7 mouse cellular contexts compared by ENCODE assay signal in the genomic region with DNA sequence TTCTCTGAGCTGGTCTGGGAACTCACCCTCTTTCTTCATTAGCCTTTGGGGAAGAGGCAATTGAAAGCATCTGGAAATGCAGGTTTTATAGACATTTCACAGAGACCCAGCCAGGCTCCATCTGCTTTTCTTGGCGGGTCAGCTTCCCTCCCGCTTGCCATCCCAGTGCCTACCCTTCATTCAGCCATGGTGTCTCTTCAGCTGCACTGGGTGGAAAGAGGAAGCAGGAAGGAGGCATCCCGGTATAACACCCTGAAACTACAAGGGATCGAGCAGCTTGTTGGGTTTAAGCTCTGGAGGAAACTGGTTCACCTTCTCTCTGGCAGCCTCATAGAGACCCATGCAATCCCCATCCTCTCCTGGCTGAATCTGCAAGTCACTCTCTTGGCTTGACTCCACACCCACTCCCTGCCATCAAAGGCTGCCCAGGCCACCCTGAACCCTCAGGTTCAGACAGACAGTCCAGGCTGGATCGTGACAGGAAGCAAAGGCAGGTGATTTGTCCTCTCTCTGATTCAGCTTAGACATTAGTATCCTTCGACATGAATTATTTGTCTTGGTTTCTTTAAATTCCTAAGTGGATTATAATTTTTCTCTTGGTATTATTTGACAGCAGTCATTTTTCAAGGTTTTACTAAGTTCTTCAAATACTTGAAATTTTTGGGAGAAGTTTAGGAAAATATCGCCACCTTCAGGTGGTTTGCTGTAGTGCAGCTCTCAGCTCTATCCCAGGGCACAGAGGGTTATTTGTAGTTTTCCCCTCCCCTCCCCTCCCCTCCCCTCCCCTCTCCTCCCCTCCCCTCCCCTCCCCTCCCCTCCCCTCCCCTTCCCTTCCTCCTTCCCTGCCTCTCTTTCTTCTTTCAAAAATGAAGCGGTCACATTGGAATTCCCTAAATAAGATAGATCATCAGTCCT.
A peak's percentile ranks its signal among the peaks of the same experiment; 100 is the strongest.
DNase-seq lines count a peak whose midpoint lies in the region; ATAC-seq and TF ChIP-seq lines count a peak whose summit lies in the region.

No protein-coding gene starts in this region.

- no peaks in the 10 kb centered on the region for H3K27me3 ChIP-seq in intestine, embryonic 15.5 days (replicated peaks)
- H3K27me3 ChIP-seq in limb, embryonic 14.5 days (ENCODE audit: control insufficient read depth, insufficient read depth, low read length), result no peaks in the 10 kb centered on the region
- H3K27me3 ChIP-seq in neural tube, embryonic 15.5 days (replicated peaks), result no peaks in the 10 kb centered on the region

- in situ Hi-C loops in ES-E14 (cut with MboI; ENCODE audit: low sequenced_read_pairs in 2 of 2, unreplicated experiment in 2 of 2), result no loop called here

- peak; percentile 37 to 47 for DNase-seq in B cell, adult 2 months
- peak; percentile 45 for DNase-seq in ES-E14 (ENCODE audit: low read depth, low spot score)
- peak; percentile 55 for DNase-seq in cerebellum, adult 9-11 months
- DNase-seq in forelimb bud, embryonic 11.5 days (ENCODE audit: low read depth, low spot score), result peak; percentile 84
- peak; percentile 83 for DNase-seq in limb, embryonic 14.5 days (ENCODE audit: low spot score)

- no peak overlapping the region for H3K27ac ChIP-seq in ES-E14 (ENCODE audit: insufficient read depth, low read depth, low read length, poor library complexity, severe bottlenecking)
- peak overlapping the region; percentile 41; the same call in 1 of the 2 replicates for H3K27ac ChIP-seq in intestine, embryonic 15.5 days
- H3K27ac ChIP-seq in limb, embryonic 14.5 days (replicated peaks; ENCODE audit: low read depth, low read length), result peak overlapping the region; percentile 43; the same call in 1 of the 2 replicates
- peak overlapping the region; percentile 41 for H3K27ac ChIP-seq in neural tube, embryonic 15.5 days (replicated peaks)

- no peak overlapping the region for H3K4me2 ChIP-seq in intestine, embryonic 15.5 days (replicated peaks)
- no peak overlapping the region for H3K4me2 ChIP-seq in limb, embryonic 14.5 days (replicated peaks; ENCODE audit: low read depth, low read length, severe bottlenecking)
- no peak overlapping the region for H3K4me2 ChIP-seq in neural tube, embryonic 15.5 days

- no peaks in the 10 kb centered on the region for H3K9me3 ChIP-seq in ES-E14 (ENCODE audit: control insufficient read depth, insufficient read depth, low read depth, low read length)
- H3K9me3 ChIP-seq in intestine, embryonic 15.5 days, result no peaks in the 10 kb centered on the region
- no peaks in the 10 kb centered on the region for H3K9me3 ChIP-seq in limb, embryonic 14.5 days (ENCODE audit: control insufficient read depth, low read length)
- H3K9me3 ChIP-seq in neural tube, embryonic 15.5 days (replicated peaks), result no peaks in the 10 kb centered on the region

- ATAC-seq in intestine, embryonic 15.5 days, result no peak
- ATAC-seq in limb, embryonic 14.5 days (ENCODE audit: low FRiP score, low read depth), result peak; percentile 42
- 0 out of 2 replicates have a peak, but pooled peaks have one; percentile 31 for ATAC-seq in neural tube, embryonic 15.5 days (ENCODE audit: low FRiP score)

- no peak overlapping the region for H3K4me3 ChIP-seq in ES-E14 (ENCODE audit: insufficient read depth in 1 of 2, low read depth in 1 of 2, low read length in 2 of 2, poor library complexity in 1 of 2, severe bottlenecking in 1 of 2)
- H3K4me3 ChIP-seq in intestine, embryonic 15.5 days (replicated peaks), result no peak overlapping the region
- no peak overlapping the region for H3K4me3 ChIP-seq in limb, embryonic 14.5 days (replicated peaks; ENCODE audit: low read length)
- no peak overlapping the region for H3K4me3 ChIP-seq in neural tube, embryonic 15.5 days (replicated peaks)

- TF ChIP-seq POLR2A in limb, embryonic 14.5 days (IDR thresholded peaks at IDR 0.05; ENCODE audit: borderline replicate concordance, extremely low read depth, insufficient read depth, insufficient read length), result no peak

- H3K36me3 ChIP-seq in ES-E14 (ENCODE audit: control insufficient read depth, insufficient read depth, low read length, poor library complexity, severe bottlenecking), result peaks cover 27% of the 10 kb centered on the region; the same call in 1 of the 2 replicates
- H3K36me3 ChIP-seq in intestine, embryonic 15.5 days, result peaks cover 10% of the 10 kb centered on the region; the same call in 1 of the 2 replicates
- peaks cover 23% of the 10 kb centered on the region for H3K36me3 ChIP-seq in limb, embryonic 14.5 days (ENCODE audit: control insufficient read depth, insufficient read depth, low read length)
- no peaks in the 10 kb centered on the region for H3K36me3 ChIP-seq in neural tube, embryonic 15.5 days

- H3K9ac ChIP-seq in ES-E14 (ENCODE audit: insufficient read depth, low read depth, low read length, poor library complexity, severe bottlenecking), result no peak overlapping the region
- no peak overlapping the region for H3K9ac ChIP-seq in intestine, embryonic 15.5 days
- H3K9ac ChIP-seq in limb, embryonic 14.5 days (ENCODE audit: low read depth, low read length, severe bottlenecking), result no peak overlapping the region
- H3K9ac ChIP-seq in neural tube, embryonic 15.5 days (replicated peaks), result no peak overlapping the region

- 42% methylated on average over 7 of the region's 8 CpGs for WGBS in intestine, embryonic 15.5 days
- 26% methylated on average over 8 of the region's 8 CpGs for WGBS in limb, embryonic 14.5 days
- 37% methylated on average over 8 of the region's 8 CpGs for WGBS in neural tube, embryonic 15.5 days

- H3K4me1 ChIP-seq in ES-E14 (ENCODE audit: control insufficient read depth in 2 of 2, insufficient read depth in 2 of 2, low read length in 2 of 2, poor library complexity in 1 of 2), result peaks cover 0 to 13% of the 10 kb centered on the region in 2 experiments; a peak in 2 of 4 replicates
- H3K4me1 ChIP-seq in intestine, embryonic 15.5 days (replicated peaks), result 0 out of 2 replicates have a peak, but pooled peaks cover 9% of the 10 kb centered on the region
- H3K4me1 ChIP-seq in limb, embryonic 14.5 days (ENCODE audit: control insufficient read depth, insufficient read depth, low read length), result peaks cover 15% of the 10 kb centered on the region
- peaks cover 12% of the 10 kb centered on the region for H3K4me1 ChIP-seq in neural tube, embryonic 15.5 days

TF ChIP-seq in ES-E14, 5 proteins besides CTCF, POLR2A, EP300 and RAD21:
- no peak for TF ChIP-seq HCFC1 (IDR thresholded peaks at IDR 0.05; ENCODE audit: borderline replicate concordance, insufficient read depth, low read length)
- TF ChIP-seq MAFK (IDR thresholded peaks at IDR 0.05; ENCODE audit: insufficient read depth, low read depth, low read length), result no peak
- no peak for TF ChIP-seq ZNF384 (IDR thresholded peaks at IDR 0.05; ENCODE audit: low read depth, low read length)
- 0 out of 2 replicates have a peak, but pooled peaks have one; percentile 32 for TF ChIP-seq CHD2 (IDR thresholded peaks at IDR 0.05; ENCODE audit: low read depth, low read length)
- TF ChIP-seq ZC3H11A (IDR thresholded peaks at IDR 0.05; ENCODE audit: borderline replicate concordance, low read depth, low read length), result 0 out of 2 replicates have a peak, but pooled peaks have one; percentile 31
TF ChIP-seq in ES-E14: peak in this region for 2.
